Mouse (Mus musculus): ENCODE data around the gene Serpinb5.
"Not testable (repeated sequence)": the region's sequence is repeated elsewhere in the genome, so short reads cannot be mapped to it uniquely, and the experiment has no call there.

Gene Serpinb5

DNA sequence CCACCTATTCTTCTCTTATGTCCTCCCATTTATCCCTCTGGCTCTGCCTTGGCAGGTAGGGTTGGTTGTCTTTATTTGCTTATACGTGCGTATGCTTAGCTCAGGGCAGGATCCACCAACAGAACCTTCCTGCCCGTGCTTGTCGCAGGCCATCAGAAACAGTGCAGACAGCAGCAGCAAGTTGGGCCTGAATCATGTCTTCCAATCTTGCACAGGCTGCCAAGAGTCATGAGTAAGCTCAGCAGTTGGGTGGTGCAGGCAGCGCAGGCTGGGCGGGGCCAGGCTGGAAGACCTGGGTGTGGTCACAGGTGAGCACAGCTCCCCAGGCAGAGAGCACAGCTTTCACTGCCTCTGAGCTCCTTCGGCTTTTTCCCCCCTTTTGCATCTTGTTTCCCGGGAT, at the start of gene Serpinb5:
Serpinb5 (plus strand) TSS at position 327 of the 400 bp plus-strand sequence.
- DNase-seq (ENCODE audit: low spot score), result no peak

DNA sequence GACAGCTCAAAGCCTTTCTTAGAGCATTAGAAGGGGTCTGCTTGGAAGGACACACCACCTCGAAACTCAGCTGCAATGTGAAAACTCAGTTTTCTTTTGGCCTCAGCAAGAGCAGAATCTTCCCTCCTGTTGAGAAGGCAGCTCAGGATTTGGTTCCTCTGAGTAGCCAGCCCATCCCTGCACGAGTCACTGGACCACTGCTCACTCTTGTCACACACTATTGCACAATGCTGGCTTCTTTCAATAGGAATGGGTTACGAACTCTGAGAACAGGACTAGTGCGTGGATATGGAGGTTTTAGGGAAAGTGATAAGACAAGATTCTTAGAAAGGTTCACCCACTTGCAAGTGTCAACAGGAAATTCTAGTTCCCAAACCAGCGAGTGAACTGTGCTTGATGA, 46.1 kb upstream of the Serpinb5 start:
- DNase-seq (ENCODE audit: low spot score), result no peak

DNA sequence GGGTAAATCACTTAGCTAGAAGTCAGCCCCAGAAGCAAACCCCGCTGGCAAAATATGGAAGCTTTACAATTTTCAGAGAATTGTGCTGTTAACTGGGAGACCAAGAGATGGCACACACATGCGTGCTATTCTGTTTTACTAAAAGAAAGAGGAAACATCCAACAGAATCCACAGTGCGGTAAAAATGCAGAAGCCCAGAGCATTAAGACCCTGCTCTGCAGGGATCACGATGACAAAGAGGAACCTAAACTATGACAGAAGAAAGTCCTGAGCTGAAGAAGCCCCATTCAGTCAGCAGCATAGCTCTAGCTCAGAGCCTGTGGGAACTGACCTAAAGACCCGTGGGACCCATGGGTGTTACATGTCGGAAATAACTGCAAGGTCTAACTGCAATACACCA, 45.7 kb upstream of the Serpinb5 start:
- no peak for DNase-seq (ENCODE audit: low spot score)

DNA sequence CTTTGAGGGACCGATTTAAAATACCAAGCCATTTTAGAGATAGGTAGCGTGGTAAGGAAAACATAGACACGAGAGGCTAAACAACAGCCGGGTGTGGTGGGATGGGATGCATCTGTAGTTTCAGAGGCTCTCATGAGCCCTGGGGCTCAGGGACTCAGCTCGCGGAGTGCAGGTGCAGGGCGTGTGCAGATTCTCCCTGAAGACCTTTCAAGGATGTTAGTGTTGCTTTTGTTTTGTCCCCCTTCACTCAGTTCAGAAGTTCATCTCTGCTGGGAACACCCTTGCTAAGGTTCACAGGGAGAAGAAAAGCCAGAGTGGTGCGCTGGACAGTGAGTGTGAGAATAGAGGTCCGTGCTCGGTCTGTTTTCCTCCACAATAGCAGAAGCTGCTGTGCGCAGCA, 44.2 kb upstream of the Serpinb5 start:
- DNase-seq (ENCODE audit: low spot score), result no peak

DNA sequence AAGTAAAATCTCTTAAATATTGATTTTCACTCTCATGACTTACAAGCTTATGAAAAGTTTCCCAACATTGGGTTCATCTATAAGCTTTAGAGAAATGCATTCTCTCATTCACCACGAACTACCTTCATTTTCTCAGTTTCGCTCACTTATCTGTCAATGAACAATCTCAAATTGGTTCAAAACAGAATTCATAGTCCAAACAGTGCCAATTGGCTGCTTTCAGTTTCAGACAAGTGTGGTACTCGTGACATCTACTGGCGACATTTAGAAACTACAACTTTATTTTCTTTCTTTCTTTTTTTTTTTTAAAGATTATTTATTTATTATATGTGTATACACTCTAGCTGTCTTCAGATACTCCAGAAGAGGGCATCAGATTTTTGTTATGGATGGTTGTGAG, 42.6 kb upstream of the Serpinb5 start:
- DNase-seq (ENCODE audit: low spot score), result no peak

DNA sequence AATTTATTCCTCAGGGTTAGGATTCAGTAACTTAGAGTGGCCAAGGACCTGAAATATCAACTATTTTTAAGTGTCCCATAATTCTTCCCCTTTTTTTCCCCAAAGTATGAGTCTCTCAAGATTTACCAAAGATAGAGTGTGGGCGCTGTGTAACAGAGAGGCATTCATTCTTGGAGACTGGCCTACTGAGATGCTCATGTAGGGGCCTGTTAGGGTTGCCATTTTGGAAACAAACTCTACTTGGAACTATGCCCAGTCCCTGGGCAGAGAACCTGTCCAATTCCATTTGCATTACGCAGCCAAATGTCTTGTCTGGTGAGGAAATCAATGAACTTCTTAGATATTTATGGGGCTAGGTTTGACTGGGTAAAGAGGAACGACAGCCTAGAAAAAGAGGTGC, 38.7 kb upstream of the Serpinb5 start:
- DNase-seq (ENCODE audit: low spot score), result no peak

DNA sequence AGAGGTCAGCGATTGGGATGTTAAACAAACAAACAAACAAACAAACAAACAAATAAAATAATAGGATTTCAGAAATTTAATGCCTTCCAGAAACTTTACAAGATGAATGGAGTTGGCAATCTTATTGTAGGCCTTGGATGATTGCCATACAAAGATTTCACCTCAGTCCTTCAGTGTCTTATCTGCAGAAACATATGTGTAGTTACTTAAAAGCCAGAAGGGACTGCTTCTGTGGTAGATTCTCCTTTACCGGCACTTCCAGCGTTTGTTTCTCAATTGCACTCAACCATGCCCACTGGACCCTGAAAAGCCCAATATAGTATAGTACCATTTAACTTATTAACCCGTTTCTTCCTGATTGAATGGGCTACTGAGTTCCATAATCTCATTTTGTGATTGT, 32.2 kb upstream of the Serpinb5 start:
- no peak for DNase-seq (ENCODE audit: low spot score)

DNA sequence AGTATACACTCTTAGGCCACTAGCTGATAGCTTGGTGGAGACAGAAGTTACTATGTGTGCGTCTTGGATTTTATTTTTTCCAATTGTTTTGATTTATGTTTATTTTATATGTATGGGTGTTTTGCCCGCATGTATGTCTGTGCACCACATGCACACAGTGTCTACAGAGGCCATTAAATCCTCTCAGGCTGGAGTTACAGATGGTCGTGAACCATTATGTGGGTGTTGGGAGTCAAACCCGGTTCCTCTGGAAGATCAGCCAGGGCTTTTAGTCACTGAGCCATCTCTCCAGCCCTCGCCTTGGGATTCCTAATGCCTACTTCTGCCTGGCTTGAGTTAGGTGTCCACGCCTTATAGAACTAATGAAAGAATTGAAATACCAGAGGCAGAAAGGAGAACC, 4.6 kb downstream of the Serpinb5 start:
- DNase-seq (ENCODE audit: low spot score), result no peak

DNA sequence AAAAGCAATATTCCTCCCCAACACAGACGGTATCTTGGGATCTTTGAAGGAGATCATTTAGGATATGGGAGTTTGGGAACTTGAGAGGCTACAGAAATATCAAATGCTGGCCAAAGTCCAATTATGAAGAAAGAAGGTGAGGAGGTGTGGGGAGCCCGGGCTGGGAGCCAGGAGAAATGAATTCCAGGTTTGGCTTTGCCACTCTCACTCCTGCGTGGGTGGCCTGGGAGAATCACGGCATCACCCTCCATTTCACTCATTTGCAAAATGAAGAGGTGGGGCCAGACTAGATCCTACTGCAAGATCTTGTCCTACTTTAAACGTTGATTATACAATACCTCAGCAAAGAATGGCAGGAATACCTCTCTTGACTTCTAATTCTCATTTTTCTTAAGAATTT, 5.1 kb downstream of the Serpinb5 start:
- DNase-seq (ENCODE audit: low spot score), result no peak

DNA sequence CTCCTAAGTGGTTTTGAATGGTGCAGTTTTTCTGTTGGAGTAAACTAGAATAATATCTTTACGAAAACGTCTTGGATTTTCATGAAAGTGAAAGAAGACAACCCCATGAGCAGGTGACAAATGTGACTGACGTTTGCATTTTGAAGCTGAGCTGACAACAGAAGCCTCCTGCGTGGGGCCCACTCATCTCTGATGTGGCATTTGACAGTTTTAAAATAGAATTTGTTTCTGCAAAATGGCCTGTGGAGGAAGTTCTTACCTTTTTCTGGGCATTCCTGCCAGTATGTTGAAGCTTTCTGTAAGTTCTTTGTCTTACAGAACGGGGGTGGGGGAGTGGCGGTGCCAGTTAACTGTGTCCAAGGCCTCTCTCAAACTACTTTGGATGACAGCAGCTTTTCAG, 5.8 kb downstream of the Serpinb5 start:
- no peak for DNase-seq (ENCODE audit: low spot score)

DNA sequence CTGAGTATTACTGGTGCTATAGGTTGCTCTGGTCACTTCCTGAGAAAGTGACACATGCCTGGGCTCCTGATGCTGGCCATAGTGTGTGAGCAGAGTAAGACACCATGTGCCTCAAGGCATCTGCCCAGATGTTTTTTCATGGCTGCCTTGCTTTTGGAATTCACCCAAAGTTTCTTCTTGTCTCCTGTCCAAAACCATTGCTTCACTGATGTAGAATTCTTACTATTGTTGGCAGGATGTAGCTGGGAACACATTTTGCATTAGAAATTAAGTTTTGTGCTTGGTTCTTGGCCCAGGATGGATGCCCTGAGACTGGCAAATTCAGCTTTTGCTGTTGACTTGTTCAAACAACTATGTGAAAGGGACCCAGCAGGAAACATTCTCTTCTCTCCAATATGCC, 9.0 kb downstream of the Serpinb5 start:
- DNase-seq (ENCODE audit: low spot score), result no peak

DNA sequence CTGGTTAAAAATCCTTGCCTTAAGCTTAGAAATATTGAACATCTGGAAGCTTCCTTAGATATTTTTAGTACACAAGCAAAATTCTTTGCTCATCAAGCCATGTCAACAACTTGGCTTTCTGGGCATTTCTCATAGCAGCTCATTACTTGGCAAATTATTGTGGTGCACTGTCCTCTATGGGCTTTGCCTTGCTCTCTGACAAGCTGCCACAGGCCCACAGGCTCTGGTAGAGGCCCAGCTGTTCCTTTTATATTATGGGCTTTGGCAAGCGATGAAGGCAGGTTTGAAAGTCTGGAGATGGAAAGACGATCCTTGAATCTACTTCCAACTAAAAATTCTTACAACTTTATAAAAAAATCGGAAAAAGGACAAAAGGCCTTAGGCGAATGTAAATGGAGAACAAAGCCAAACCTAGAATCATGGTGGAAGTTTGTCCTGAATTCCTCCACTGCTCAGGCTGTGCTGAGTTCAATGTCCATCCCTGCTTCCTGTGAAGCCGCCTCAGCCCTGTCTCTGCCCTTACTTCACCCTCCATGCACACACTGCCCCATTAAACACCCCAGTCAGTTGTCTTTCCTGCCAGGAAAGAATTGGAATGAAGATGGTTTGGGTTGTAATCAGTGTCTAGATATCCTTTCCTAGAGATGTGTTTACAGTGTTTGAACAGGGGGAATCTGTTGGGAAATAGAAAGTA, 14.4 kb downstream of the Serpinb5 start:
- no peak for DNase-seq (ENCODE audit: low spot score)

DNA sequence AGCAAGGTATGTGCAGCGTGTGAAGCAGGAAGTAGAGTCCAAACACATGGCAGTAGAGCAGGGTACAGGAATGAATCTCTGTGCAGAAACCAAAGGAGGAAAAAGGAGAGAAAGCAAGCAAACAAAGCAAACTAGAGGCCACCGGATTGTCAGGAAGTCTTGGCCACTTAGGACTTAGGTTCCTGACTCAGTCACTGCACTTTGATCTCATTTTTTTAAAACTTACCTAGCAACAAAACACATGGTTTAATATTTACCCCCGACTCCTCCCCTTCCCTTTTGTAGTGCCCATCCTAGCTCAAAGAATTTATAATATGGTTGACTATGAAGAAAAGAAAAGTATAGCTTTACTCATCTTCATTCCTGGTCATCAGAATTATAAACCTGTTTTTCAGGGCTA, 15.2 kb downstream of the Serpinb5 start:
- DNase-seq (ENCODE audit: low spot score), result no peak

DNA sequence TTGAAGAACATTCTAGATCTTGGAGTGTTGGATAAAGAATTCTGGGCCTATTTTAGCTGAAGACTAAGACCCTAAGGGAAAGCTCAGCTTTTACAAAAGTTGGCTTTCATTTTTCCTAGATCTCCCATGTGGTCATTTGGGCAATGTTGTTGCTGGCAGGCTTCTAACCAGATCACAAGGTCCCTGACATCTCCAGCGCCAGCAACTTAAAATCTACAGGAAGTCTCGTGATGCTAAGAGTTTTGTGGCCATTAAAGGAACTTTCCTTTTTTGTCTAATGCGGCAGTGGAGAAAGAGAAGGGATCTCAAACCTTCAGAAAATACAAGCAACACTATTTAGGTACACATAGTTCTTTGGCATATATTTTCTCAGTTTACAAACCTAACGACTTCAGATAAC, 21.8 kb downstream of the Serpinb5 start:
- DNase-seq (ENCODE audit: low spot score), result no peak

DNA sequence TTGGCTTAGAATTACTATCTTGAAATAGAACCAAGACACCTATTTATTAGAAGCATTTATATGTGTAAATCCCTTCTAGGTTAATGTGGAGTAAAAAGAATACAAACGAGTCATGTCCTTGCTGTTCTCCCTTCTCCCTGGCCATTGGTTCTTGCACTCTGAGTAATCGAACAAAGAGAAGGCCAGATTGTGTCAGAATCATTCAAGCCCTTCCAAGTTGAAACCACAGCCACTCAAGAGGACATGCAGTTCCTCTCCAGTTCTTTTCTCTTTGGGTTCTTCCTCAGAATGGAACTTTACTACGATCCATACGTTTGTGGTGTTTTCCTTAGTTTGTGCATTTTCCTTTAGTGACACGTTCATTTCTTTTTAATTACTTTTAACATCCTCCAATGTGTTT, 22.4 kb downstream of the Serpinb5 start:
- DNase-seq (ENCODE audit: low spot score), result no peak

DNA sequence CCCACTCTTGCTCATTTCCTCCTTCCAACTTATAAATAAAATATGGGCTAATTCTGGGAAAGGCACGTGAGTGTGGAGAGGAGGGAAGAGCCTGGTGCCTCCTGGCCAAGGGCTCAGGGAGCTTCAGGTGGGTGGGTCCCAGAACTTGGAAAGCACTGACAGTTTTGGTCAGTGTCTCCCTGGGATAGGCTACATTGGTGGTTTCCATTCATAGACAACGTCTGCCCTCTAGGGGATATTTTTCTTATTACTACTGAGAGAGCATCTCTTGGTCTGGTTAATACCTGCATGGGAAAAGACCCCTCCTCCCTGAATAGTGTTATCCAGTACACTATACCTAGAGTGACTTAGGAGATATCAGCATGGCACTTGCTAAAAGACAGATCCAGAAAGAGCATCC, 22.8 kb downstream of the Serpinb5 start:
- DNase-seq (ENCODE audit: low spot score), result no peak

DNA sequence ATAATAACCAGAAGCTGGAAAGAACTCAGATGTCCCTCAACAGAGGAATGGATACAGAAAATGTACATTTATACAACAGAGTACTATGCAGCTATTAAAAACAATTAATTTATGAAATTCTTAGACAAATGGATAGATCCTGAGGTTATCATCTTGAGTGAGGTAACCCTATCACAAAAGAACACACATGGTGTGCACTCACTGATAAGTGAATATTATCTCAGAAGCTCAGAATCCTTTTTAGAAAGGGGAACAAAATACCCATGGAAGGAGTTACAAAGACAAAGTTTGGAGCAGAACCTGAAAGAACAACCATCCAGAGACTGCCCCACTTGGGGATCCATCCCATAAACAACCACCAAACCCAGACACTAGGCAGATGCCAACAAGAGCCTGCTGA, 34.2 kb downstream of the Serpinb5 start:
- DNase-seq (ENCODE audit: low spot score), result not testable (repeated sequence)

DNA sequence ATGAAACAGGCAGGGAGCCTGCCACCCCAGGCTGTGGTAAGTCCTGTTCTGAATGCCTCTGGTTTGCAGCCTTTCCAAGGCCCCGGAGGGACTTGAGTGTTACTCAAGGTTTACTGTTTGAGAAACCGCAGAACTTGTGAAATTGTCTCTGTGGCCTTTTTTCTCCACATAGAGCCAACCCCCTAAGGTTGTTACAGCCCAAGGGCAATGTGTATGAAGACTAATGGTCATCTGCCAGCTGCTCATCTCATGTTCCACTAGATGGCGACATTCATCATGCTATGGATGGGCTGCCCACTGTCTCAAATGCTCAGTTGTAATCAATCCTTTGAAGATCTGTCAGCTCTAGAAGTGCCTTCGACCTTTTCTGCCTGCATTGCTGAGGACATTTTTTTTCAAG, 40.4 kb downstream of the Serpinb5 start:
- no peak for DNase-seq (ENCODE audit: low spot score)

DNA sequence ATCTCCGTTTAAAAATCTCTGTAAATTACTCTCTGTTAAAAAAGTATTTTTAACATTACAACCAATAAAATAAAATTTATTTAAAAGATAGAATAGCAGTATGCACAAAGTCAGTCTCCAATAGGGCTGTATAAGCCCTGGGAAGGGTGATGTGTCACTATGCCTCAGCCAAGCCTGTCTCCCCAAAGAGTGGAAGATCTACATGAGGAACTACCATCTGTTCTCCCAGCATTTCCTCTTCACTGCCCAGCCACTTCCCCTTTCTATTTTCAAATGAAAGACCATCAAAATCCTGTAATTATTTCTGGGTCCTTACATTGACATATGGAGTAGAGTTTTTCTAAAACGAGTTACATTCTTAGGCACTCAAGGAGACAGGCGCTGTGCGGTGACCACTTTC, 71.0 kb downstream of the Serpinb5 start:
- no peak for DNase-seq (ENCODE audit: low spot score)
